Mouse (Mus musculus): ENCODE measurements around the gene Flt3. TPM values are rescaled to one million over a fixed set of nuclear protein-coding genes. Genes with fewer than 3 reads are reported as not detected.
A peak's percentile ranks its signal among the peaks of the same experiment; 100 is the strongest.

The Flt3 gene
- polyA plus RNA-seq, 1 experiment from 2014 or later, result 0.02 TPM

DNA sequence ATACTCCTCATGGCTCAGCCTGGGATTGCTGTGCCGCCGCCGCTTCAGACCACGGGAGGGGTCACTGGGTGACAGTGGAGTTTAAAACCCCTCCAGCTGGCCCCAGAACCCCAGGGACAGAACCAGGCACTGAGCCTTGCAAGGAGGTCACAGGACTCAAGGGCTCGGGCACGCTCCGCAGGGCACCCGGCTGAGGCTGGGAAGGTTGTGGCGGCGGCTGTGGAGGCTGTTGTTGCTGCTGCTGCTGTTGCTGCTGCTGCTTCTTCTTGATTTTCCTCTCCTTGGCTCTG lies 98.6 kb downstream of the Flt3 start:
- Histone ChIP-seq H3K27ac (replicated peaks) (no peak overlapping the region), H3K9me3 (replicated peaks) (no peaks in the 10 kb centered on the region), H3K27me3 (ENCODE audit: low read depth, poor library complexity, severe bottlenecking) (peaks cover 100% of the 10 kb centered on the region), H3K36me3 (no peaks in the 10 kb centered on the region), H3K4me1 (peaks cover 40% of the 10 kb centered on the region), H3K4me3 (no peak overlapping the region)
- DNase-seq (ENCODE audit: low spot score), result peak; percentile 61
- 3% methylated on average over 10 of the region's 10 CpGs for WGBS

DNA sequence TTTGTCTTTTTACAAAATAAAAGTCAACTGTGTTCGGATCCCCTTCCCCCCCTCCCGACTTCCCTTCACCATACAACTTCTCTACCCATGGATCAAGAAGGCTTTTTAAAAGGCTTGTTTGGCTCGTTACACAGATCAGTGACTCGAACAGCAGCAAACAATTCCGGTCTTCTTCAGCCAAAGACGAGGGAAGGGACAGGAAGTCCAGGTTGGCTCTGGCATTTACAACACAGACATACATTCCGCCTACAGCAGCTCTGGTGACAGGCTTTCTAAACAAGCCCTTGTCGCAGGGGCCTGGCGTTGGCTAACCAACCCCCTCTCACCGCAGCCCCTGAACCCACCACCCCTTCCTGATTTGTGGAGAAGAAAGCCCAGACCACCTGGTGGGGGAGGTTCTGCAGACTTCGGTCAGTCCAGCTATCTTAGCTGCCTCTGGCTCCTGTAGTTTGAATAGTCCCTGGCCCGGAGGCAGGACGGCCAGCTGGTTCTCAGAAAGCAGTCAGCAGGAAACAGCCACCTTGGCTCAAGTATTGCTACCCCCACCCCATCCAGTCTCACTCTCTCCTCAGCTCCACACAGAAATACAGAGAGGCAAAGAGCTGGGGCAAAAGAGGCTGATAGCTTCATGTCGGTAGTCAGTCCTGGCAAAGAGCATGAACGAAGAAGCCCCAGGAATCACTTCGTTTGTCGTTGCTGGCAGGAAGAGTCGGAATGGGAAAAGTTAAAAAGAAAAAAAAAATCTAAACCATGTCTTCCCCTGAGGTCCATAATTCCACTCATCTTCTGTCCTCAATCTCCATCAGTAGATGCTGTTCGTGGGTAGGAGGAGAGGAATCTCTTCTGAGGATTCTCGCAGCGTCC lies 99.1 kb downstream of the Flt3 start:
- Histone ChIP-seq H3K4me1 (peaks cover 34% of the 10 kb centered on the region), H3K27me3 (ENCODE audit: low read depth, poor library complexity, severe bottlenecking) (peaks cover 100% of the 10 kb centered on the region), H3K9me3 (replicated peaks) (no peaks in the 10 kb centered on the region), H3K4me3 (no peak overlapping the region), H3K36me3 (no peaks in the 10 kb centered on the region), H3K27ac (replicated peaks) (no peak overlapping the region)
- DNase-seq (ENCODE audit: low spot score), result peak; percentile 61
- WGBS, result under 1% methylated on average over 21 of the region's 21 CpGs

DNA sequence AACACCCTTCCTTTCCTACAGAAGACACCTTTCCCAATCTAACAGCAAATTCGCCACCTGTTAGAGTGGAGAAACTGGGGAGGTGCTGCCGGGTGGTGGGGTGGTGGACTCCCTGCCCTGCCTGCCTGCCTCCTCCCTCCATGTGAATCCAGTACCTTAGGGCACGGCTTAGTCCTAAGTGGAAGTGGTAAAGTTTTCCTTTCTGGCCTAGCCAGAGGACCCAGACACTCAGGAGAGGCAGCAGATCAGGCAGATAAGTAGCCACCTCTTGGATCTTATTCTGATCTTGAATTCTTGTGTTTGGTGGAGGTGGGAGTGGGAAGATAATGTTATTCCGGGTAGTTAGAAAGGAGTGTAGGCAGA lies 100.3 kb downstream of the Flt3 start:
- peak overlapping the region; percentile 43 for H3K4me3 ChIP-seq
- H3K27me3 ChIP-seq (ENCODE audit: low read depth, poor library complexity, severe bottlenecking), result peaks cover 100% of the 10 kb centered on the region
- peaks cover 28% of the 10 kb centered on the region for H3K4me1 ChIP-seq
- H3K9me3 ChIP-seq (replicated peaks), result no peaks in the 10 kb centered on the region
- DNase-seq (ENCODE audit: low spot score), result no peak
- no peaks in the 10 kb centered on the region for H3K36me3 ChIP-seq
- 2% methylated on average over 4 of the region's 4 CpGs for WGBS
- no peak overlapping the region for H3K27ac ChIP-seq (replicated peaks)

DNA sequence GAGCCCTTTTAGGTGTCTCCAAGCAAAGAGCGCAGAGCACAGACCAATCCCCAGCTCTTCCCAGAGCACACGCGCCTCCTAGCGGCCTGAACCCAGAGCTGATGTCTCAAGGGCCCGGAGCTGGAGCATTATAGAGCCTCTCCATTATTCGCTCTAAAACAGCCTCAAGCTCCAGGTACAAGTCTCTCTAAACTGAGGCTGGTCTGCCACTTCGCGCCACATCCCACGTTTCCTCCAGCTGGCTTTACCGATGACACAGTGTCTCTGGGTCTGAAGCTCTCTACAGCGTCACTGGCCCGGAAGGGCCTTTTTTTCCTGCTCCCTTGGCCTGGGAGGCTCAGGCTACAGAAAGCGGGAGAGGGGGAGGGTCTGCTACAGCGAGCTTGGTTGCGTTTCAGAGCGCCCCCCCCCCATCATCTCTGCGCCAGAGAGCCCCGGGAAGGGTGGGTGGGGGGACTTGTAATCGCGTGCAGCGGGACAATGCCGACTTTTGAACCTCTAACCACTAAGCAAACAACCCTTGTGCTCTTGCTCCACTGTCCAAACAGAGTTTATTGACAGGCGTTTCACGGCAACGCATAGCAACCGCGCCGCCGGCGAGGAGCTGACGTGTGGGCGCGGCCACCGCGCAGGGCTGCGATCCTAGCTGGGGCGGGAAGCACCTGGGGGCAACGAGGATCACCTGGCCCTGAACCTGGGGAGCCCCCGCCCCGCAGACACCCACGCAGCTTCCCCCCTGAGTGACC lies 100.9 kb downstream of the Flt3 start:
- Histone ChIP-seq H3K27me3 (ENCODE audit: low read depth, poor library complexity, severe bottlenecking) (peaks cover 100% of the 10 kb centered on the region), H3K4me3 (peak overlapping the region; percentile 43), H3K4me1 (peaks cover 22% of the 10 kb centered on the region), H3K27ac (replicated peaks) (no peak overlapping the region), H3K9me3 (replicated peaks) (no peaks in the 10 kb centered on the region), H3K36me3 (no peaks in the 10 kb centered on the region)
- DNase-seq (ENCODE audit: low spot score), result peak; percentile 77
- 0% methylated on average over 41 of the region's 41 CpGs for WGBS

DNA sequence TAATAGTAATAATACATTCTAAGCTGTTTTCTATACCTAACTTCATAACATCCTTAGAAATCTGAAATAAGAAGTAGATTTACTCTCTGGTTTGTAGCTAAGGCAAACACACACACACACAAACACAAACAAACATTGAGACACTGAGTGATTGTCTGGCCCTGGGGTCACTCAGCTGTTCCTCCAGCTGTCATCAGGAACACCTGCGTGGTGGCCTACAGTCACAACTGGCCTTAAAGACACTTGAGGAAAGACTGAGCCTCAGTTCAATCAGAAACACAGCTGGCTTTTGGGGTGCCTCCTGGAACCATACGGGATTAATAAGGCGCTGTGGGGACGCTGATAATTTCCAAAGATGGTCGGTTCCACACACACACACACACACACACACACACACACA lies 103.0 kb downstream of the Flt3 start:
- Histone ChIP-seq H3K9me3 (replicated peaks) (no peaks in the 10 kb centered on the region), H3K4me1 (peaks cover 22% of the 10 kb centered on the region), H3K4me3 (no peak overlapping the region), H3K36me3 (no peaks in the 10 kb centered on the region), H3K27ac (replicated peaks) (no peak overlapping the region), H3K27me3 (ENCODE audit: low read depth, poor library complexity, severe bottlenecking) (peaks cover 100% of the 10 kb centered on the region)
- DNase-seq (ENCODE audit: low spot score), result no peak
- 63% methylated on average over 5 of the region's 5 CpGs for WGBS

DNA sequence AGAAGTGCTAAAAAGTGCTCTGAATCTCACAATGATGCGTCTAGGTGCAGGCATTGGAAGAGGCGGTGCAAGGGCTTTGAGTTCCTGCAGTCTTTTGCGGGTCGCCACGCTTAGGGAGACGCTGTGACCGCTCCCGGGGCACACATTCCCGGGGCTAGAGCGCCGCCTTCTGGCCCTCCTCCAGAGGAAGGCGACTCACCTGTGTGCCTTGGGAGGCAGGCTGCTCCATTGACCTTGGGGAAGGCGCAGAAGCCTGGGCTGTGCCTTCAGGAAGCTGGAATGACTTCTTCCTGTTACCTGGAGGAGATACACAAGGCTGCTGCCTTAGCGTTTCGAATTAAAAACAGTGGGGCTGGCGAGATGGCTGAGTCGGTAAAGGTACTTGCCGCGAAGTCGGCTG lies 106.2 kb downstream of the Flt3 start:
- DNase-seq (ENCODE audit: low spot score), result peak; percentile 57
- H3K36me3 ChIP-seq, result no peaks in the 10 kb centered on the region
- H3K9me3 ChIP-seq (replicated peaks), result no peaks in the 10 kb centered on the region
- peaks cover 7% of the 10 kb centered on the region for H3K4me1 ChIP-seq
- H3K27ac ChIP-seq (replicated peaks), result no peak overlapping the region
- H3K4me3 ChIP-seq, result no peak overlapping the region
- peaks cover 89% of the 10 kb centered on the region for H3K27me3 ChIP-seq (ENCODE audit: low read depth, poor library complexity, severe bottlenecking)
- 11% methylated on average over 20 of the region's 20 CpGs for WGBS

DNA sequence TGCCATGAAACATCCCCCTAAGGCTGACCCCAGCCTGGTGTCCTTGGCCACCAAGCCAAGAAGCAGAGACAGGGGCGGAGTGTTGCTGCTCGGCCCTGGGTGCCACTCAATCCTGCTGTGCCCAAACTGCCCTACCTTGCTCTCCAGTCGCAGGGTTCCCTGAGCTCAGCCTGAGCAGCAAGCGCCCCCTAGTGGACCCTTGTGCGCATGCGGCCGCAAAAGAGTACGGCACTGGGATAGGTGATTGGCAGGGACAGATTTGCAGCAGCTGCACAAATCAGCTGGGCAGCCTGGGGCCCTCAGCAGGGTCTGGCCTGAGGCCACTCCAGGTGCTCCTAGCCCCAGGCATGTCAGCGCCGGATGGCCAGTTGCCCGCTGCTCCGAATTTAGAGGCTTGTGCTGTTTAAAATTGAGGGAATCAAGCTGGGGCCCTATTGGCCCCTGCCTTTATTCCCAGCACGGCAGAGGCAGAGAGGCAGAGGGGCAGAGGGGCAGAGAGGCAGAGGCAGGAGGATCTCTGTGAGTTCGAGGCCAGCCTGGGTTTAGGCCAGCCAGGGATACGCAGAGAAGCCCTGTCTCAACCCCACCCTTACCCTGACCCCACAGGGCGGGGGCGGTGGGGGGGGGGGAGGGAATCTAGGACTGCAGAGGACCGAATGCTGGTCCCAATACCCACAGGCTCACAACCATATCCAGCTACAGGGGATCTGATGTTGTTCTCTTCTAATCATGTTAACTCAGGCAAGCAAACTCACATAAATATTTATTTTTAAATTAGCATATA lies 107.0 kb downstream of the Flt3 start:
- no peaks in the 10 kb centered on the region for H3K36me3 ChIP-seq
- H3K4me1 ChIP-seq, result peaks cover 5% of the 10 kb centered on the region; the same call in 1 of the 2 replicates
- no peaks in the 10 kb centered on the region for H3K9me3 ChIP-seq (replicated peaks)
- H3K27me3 ChIP-seq (ENCODE audit: low read depth, poor library complexity, severe bottlenecking), result peaks cover 88% of the 10 kb centered on the region
- no peak overlapping the region for H3K4me3 ChIP-seq
- peak; percentile 89 for DNase-seq (ENCODE audit: low spot score)
- H3K27ac ChIP-seq (replicated peaks), result no peak overlapping the region
- 19% methylated on average over 18 of the region's 18 CpGs for WGBS

DNA sequence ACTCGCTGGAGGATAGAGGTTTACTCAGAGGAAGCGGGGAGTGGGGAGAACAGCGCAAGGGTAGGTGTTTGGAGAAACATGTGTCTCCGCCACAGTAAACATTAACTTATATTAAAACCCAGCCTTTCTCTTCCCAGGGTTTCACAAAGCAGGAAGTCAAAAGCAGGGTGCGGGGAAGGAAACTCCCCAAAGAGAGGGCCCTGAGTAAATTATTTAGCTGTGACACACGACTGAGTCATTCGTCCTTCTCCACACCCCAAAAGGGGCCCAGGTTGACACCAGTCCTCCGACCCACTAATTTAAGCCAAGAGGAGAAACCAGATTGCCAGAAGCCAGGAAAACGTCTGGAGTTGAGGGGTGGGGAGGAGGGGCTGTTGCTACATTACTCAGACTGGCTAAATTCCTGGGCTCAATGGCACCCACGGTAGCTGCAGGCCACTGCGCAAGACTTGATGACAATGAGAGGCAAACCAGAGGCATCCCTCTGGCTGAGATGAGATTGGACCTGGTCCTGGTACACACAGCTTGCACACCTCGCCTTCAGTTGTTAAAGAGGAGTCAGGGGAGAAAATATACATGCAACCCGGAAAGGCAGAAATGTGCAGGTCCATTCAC lies 107.7 kb downstream of the Flt3 start:
- no peak for DNase-seq (ENCODE audit: low spot score)

DNA sequence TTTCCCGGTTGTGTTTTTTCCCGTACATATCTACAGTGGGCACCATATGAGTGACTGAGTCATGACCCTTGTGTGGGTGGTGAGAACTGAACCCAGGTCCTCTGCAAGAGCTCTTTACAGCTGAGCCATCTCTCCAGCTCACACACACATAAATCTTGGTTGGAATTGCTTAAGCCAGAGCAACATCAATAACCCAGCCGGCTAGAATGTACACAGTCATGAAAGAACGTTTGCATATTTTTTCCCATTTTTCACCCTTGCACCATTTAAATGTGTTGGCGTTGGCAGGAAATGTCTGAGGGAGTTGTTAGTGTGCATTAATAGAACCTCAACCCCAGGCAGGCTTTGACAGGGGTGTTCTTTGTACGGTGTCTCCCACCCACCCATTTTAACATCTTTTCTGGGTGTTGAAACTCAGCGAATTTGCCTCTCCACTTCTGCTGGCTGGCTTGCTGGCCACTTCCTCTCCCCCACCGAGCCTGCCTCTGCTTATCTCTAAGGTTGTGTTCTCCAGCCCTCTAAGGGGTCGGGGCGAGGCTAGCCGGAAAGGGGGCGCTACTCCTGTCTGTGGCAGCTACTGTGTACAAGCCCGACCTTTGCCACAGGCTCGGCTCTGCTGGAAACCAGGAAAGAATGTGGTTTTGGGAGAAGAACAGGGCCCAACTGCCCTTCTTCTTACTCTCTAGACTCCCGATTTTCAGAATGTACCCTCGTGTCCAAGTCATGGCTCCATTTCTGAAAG lies 108.4 kb downstream of the Flt3 start:
- Histone ChIP-seq H3K27me3 (ENCODE audit: low read depth, poor library complexity, severe bottlenecking) (peaks cover 88% of the 10 kb centered on the region), H3K9me3 (replicated peaks) (no peaks in the 10 kb centered on the region), H3K4me1 (peaks cover 5% of the 10 kb centered on the region; the same call in 1 of the 2 replicates), H3K4me3 (no peak overlapping the region), H3K36me3 (no peaks in the 10 kb centered on the region), H3K27ac (replicated peaks) (no peak overlapping the region)
- WGBS, result 41% methylated on average over 16 of the region's 16 CpGs
- no peak for DNase-seq (ENCODE audit: low spot score)

More for the DNA sequence above, 107.7 kb downstream of the Flt3 start:
- Histone ChIP-seq H3K4me1 (peaks cover 5% of the 10 kb centered on the region; the same call in 1 of the 2 replicates), H3K9me3 (replicated peaks) (no peaks in the 10 kb centered on the region), H3K4me3 (no peak overlapping the region), H3K27me3 (ENCODE audit: low read depth, poor library complexity, severe bottlenecking) (peaks cover 88% of the 10 kb centered on the region), H3K36me3 (no peaks in the 10 kb centered on the region), H3K27ac (replicated peaks) (no peak overlapping the region)
- 49% methylated on average over 13 of the region's 13 CpGs for WGBS

DNA sequence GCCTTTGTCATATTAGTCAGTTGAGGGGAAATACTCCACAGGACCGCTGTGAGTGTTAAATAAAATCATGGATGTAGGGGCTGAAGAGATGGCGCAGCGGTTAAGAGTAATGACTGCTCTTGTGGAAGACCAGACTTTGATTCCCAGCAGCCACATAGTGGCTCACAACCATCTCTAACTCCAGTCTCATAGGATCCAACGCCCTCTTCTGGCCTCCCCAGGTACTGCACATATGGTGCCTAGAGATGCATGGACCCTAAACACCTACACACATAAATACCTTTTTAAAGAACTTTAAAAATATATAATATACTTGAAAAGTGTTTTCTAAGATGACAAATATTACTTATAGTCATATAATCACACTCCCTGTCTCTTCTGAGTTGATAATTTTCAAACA lies 115.9 kb downstream of the Flt3 start:
- no peak for DNase-seq (ENCODE audit: low spot score)
- Histone ChIP-seq H3K27ac (replicated peaks) (no peak overlapping the region), H3K4me3 (no peak overlapping the region), H3K36me3 (no peaks in the 10 kb centered on the region), H3K4me1 (no peaks in the 10 kb centered on the region), H3K9me3 (replicated peaks) (no peaks in the 10 kb centered on the region), H3K27me3 (ENCODE audit: low read depth, poor library complexity, severe bottlenecking) (peaks cover 75% of the 10 kb centered on the region)
- 76% methylated on average over 4 of the region's 4 CpGs for WGBS

Measured in midbrain, embryonic 10.5 days (tissue).